Mouse (Mus musculus): Measurements from ENCODE around the gene Lin7a. TPM values are rescaled to one million over a fixed set of nuclear protein-coding genes. Genes with fewer than 3 reads are reported as not detected.

Lin7a gene
- 7.1 and 7.5 TPM in 2 replicates for polyA plus RNA-seq (2016; fragmentation: Nextera tagmentation; extraction: Ambion mirVana)

GRCm38 (mm10) chr10:107271321-107272130 is at the start of gene Lin7a:
Gene Lin7a (plus strand): TSS chr10:107271686.
- Histone ChIP-seq H3K27me3 (peaks cover 26% of the 10 kb centered on the region), H3K27ac (0 out of 2 replicates have a peak within 1 kb of the TSS, but pooled peaks have one; percentile 19), H3K9ac (peak within 1 kb of the TSS; percentile 70), H3K36me3 (replicated peaks) (no peaks in the 10 kb centered on the region), H3K4me1 (peaks cover 13% of the 10 kb centered on the region), H3K4me2 (peak within 1 kb of the TSS; percentile 96), H3K4me3 (replicated peaks) (peak within 1 kb of the TSS; percentile 67), H3K9me3 (no peaks in the 10 kb centered on the region)
- 2% methylated on average over 37 of the region's 38 CpGs for WGBS
- peak; percentile 81 for ATAC-seq (ENCODE audit: low FRiP score)

DNA sequence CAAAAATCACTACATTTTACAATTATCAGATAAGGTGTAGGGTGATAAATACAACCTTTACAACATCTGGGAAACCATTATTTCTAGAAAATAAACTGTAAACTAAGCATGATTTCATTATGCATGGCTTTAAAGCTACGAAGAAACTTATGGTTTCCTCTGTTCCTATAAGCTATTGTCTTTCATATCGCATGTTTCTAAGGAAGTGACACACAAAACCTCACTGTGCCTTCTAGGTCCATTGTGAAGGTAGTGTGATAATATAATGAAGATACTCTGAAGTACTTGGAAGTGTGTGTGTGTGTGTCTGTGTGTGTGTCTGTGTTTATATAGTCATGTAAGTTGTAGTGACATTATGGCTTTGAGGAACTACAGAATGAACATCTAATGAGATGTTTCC is 49.8 kb upstream of the Lin7a start:
- H3K9me3 ChIP-seq = no peaks in the 10 kb centered on the region
- no peak overlapping the region for H3K4me3 ChIP-seq (replicated peaks)
- no peak overlapping the region for H3K4me2 ChIP-seq
- H3K27ac ChIP-seq = no peak overlapping the region
- H3K9ac ChIP-seq = no peak overlapping the region
- no peak for ATAC-seq (ENCODE audit: low FRiP score)
- no peaks in the 10 kb centered on the region for H3K36me3 ChIP-seq (replicated peaks)
- no peaks in the 10 kb centered on the region for H3K4me1 ChIP-seq
- no peaks in the 10 kb centered on the region for H3K27me3 ChIP-seq
- WGBS = 88% methylated on average over 2 of the region's 2 CpGs

- Histone ChIP-seq H3K4me2 (no peak overlapping the region), H3K9me3 (no peaks in the 10 kb centered on the region), H3K36me3 (replicated peaks) (no peaks in the 10 kb centered on the region), H3K27ac (no peak overlapping the region), H3K27me3 (no peaks in the 10 kb centered on the region), H3K9ac (no peak overlapping the region), H3K4me3 (replicated peaks) (no peak overlapping the region), H3K4me1 (no peaks in the 10 kb centered on the region)
- no peak for ATAC-seq (ENCODE audit: low FRiP score)
- WGBS = 85% methylated on average over 8 of the region's 8 CpGs
Observed at GRCm38 (mm10) chr10:107222406-107223185, 48.9 kb upstream of the Lin7a start.

DNA sequence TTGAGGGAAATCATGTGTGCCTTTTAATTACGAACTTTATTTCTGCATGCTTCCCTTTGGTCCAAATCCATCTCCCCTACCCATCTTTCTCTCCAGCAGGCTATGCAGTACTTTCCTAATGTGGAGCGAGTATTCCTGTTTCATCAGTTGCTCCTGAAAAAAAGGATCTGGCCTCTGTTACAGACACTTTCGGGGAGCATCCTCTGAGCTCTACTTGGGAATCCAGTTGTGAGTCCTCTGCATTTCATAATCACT is 48.4 kb upstream of the Lin7a start:
- Histone ChIP-seq H3K4me3 (replicated peaks) (no peak overlapping the region), H3K4me1 (no peaks in the 10 kb centered on the region), H3K36me3 (replicated peaks) (no peaks in the 10 kb centered on the region), H3K9me3 (no peaks in the 10 kb centered on the region), H3K27ac (no peak overlapping the region), H3K27me3 (no peaks in the 10 kb centered on the region), H3K9ac (no peak overlapping the region), H3K4me2 (no peak overlapping the region)
- no peak for ATAC-seq (ENCODE audit: low FRiP score)
- 93% methylated on average over 3 of the region's 3 CpGs for whole genome bisulfite sequencing

DNA sequence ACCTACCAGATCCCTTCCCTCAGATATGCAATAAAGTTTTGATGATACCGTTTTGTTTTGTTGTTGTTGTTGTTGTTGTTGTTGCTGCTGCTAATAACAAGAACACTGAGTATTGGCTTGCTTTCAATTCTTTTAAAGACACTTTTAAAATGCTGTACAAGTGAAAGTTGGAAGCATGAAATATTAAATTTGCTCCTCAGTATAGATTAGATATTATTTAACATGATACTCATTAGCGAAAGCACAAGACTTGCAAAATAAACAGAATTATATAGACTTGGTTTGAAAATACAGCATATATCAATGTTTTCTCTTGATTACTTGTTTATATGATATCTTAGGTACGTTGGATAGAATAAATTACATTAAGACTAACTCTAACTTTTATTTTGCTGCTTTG is 47.7 kb upstream of the Lin7a start:
- Histone ChIP-seq H3K9me3 (no peaks in the 10 kb centered on the region), H3K4me3 (replicated peaks) (no peak overlapping the region), H3K4me2 (no peak overlapping the region), H3K27ac (no peak overlapping the region), H3K4me1 (no peaks in the 10 kb centered on the region), H3K9ac (no peak overlapping the region), H3K27me3 (no peaks in the 10 kb centered on the region), H3K36me3 (replicated peaks) (no peaks in the 10 kb centered on the region)
- ATAC-seq (ENCODE audit: low FRiP score) = no peak
- WGBS = 91% methylated on average over 3 of the region's 3 CpGs

DNA sequence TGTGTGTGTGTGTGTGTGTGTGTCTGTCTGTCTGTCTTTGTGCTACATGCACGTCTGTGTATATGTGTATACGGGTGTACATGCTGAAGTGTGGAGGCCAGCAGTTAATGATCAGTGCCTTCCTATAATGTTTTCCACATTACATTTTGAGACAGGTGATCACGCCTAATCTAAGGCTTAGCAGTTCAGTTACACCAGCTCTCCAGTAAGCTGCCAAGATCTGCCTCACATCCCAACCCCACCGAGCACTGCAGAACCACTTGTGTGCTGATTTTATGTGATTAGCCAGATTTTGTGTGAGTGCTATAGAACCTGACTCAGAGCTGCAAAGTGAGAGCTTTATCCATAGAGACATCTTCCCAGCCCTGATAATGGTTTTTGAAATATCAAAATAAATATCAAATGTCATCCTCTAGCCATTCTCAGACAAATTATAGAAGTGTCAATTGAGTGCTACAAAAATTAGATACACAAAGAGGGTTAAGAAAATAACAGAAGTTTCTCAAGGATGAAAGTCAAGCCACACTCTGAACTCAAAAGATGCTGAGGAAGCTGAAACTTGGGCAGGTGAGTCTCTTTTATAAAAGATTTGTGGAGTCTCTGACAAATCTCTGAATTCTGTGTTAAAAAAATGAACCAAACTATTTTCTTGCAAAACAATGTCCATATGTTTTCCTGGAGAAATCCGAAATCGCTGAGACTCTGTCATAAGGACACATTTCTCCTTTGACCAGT is 46.7 kb upstream of the Lin7a start:
- Histone ChIP-seq H3K36me3 (replicated peaks) (no peaks in the 10 kb centered on the region), H3K4me2 (no peak overlapping the region), H3K4me3 (replicated peaks) (no peak overlapping the region), H3K4me1 (no peaks in the 10 kb centered on the region), H3K27me3 (no peaks in the 10 kb centered on the region), H3K9ac (no peak overlapping the region), H3K9me3 (no peaks in the 10 kb centered on the region), H3K27ac (no peak overlapping the region)
- no peak for ATAC-seq (ENCODE audit: low FRiP score)
- 90% methylated on average over 6 of the region's 6 CpGs for whole genome bisulfite sequencing

GRCm38 (mm10) chr10:107225331-107225835 is 46.1 kb upstream of the Lin7a start:
- no peaks in the 10 kb centered on the region for H3K27me3 ChIP-seq
- ATAC-seq (ENCODE audit: low FRiP score) = no peak
- no peak overlapping the region for H3K27ac ChIP-seq
- H3K9me3 ChIP-seq = no peaks in the 10 kb centered on the region
- H3K36me3 ChIP-seq (replicated peaks) = no peaks in the 10 kb centered on the region
- 57% methylated on average over 4 of the region's 4 CpGs for WGBS
- H3K4me3 ChIP-seq (replicated peaks) = no peak overlapping the region
- H3K9ac ChIP-seq = no peak overlapping the region
- H3K4me1 ChIP-seq = no peaks in the 10 kb centered on the region
- H3K4me2 ChIP-seq = no peak overlapping the region

DNA sequence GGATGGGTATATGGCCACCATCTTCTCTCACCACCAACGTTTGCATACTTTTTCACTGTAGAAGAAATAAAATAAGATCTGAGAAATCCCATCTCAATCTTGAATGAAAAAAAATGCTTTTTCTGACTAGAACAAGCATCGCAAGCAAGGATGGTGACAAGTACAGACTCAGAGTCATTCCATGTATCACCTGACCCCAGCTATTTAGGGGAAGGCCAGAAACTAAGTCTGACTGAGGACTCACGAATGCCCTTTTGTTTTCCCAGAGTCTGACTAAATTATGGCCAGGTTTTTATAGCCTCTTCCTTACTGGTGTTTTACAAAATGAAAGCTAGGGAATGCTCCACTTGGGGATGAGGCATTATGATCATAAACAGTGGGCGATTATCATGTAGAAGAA is 45.6 kb upstream of the Lin7a start:
- no peak for ATAC-seq (ENCODE audit: low FRiP score)
- Histone ChIP-seq H3K36me3 (replicated peaks) (no peaks in the 10 kb centered on the region), H3K27me3 (no peaks in the 10 kb centered on the region), H3K4me3 (replicated peaks) (no peak overlapping the region), H3K4me2 (no peak overlapping the region), H3K4me1 (no peaks in the 10 kb centered on the region), H3K9me3 (no peaks in the 10 kb centered on the region), H3K9ac (no peak overlapping the region), H3K27ac (no peak overlapping the region)
- WGBS = 83% methylated on average over 4 of the region's 4 CpGs

DNA sequence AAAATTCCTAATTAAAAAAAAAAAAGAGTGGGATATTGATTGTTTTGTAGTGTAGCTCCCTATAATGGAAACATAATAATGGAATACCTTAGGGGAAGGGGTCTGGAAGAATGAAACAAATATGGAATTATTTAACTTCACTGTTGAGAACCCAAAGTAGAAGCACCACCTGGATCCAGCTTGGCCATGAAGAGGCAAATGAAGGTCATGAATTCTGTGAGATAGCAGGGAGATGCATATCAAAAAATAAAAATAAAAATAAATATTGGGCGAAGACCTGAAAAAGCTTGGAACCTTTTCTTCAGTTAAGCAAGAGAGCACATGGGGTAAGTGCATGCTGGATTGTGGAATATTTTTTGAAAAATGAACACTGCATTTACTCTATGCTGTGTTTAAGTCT is 43.6 kb upstream of the Lin7a start:
- ATAC-seq (ENCODE audit: low FRiP score) = no peak
- Histone ChIP-seq H3K27me3 (no peaks in the 10 kb centered on the region), H3K4me3 (replicated peaks) (no peak overlapping the region), H3K4me1 (no peaks in the 10 kb centered on the region), H3K4me2 (no peak overlapping the region), H3K27ac (no peak overlapping the region), H3K36me3 (replicated peaks) (no peaks in the 10 kb centered on the region), H3K9me3 (no peaks in the 10 kb centered on the region), H3K9ac (no peak overlapping the region)
- 95% methylated on average over 1 of the region's 1 CpGs for WGBS

- Histone ChIP-seq H3K4me1 (no peaks in the 10 kb centered on the region), H3K9me3 (no peaks in the 10 kb centered on the region), H3K4me3 (replicated peaks) (no peak overlapping the region), H3K36me3 (replicated peaks) (no peaks in the 10 kb centered on the region), H3K4me2 (no peak overlapping the region), H3K9ac (no peak overlapping the region), H3K27ac (no peak overlapping the region), H3K27me3 (no peaks in the 10 kb centered on the region)
- WGBS = 90% methylated on average over 5 of the region's 5 CpGs
- ATAC-seq (ENCODE audit: low FRiP score) = no peak
Observed at GRCm38 (mm10) chr10:107228776-107229175, 42.7 kb upstream of the Lin7a start.

GRCm38 (mm10) chr10:107229416-107229815 is 42.1 kb upstream of the Lin7a start:
- no peaks in the 10 kb centered on the region for H3K36me3 ChIP-seq (replicated peaks)
- H3K4me1 ChIP-seq = no peaks in the 10 kb centered on the region
- H3K4me2 ChIP-seq = no peak overlapping the region
- H3K9me3 ChIP-seq = no peaks in the 10 kb centered on the region
- no peaks in the 10 kb centered on the region for H3K27me3 ChIP-seq
- ATAC-seq (ENCODE audit: low FRiP score) = no peak
- no peak overlapping the region for H3K27ac ChIP-seq
- no peak overlapping the region for H3K4me3 ChIP-seq (replicated peaks)
- H3K9ac ChIP-seq = no peak overlapping the region
- 71% methylated on average over 3 of the region's 3 CpGs for WGBS

DNA sequence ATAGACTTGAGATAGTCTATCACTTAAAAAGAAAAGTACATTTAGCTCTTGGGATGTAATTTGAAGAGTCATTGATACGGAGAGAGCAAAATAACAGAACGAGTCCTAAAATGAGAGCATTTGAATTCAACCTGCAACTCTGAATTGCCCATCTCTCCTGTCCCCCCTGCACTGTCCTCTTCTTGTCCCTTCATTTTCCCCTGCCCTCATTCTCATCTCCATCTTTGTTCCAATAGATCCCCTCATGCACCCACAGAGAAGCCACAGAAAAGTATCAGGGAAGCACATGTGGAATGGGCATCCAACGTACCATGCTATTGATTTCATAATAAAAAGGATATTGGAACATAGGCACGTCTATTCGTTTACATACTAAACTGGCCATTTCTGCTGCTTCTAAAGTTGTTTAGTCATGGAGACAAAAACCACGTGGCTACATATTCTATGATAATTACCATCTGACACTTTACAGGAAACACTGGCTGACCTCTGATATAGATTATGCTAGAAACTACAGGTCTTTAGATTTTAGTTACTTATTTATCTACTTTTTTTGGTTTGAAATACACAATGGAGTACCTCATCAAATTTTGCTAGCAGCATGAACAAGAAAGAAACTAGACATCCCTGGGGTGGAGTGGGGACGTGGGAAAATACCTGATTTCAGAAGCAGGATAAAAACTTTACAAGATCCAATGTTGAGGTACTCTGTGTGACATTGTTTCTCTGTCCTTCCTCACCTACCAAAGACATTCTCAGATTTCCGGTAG is 41.2 kb upstream of the Lin7a start:
- ATAC-seq (ENCODE audit: low FRiP score) = no peak
- Histone ChIP-seq H3K27me3 (no peaks in the 10 kb centered on the region), H3K4me1 (no peaks in the 10 kb centered on the region), H3K4me3 (replicated peaks) (no peak overlapping the region), H3K27ac (no peak overlapping the region), H3K9ac (no peak overlapping the region), H3K4me2 (no peak overlapping the region), H3K36me3 (replicated peaks) (no peaks in the 10 kb centered on the region), H3K9me3 (no peaks in the 10 kb centered on the region)
- 86% methylated on average over 8 of the region's 8 CpGs for WGBS

All from forebrain, embryonic 12.5 days (tissue).